Mouse (Mus musculus): ENCODE measurements around the gene Triobp. TPM values are rescaled to one million over a fixed set of nuclear protein-coding genes. Genes with fewer than 3 reads are reported as not detected.

The Triobp gene
- polyA plus RNA-seq (2015; fragmentation: Nextera tagmentation; extraction: Ambion mirVana), result 35.6 and 39.2 TPM in 2 replicates

GRCm38 (mm10) chr15:78947657-78948056 lies at the start of gene Triobp:
Triobp (plus strand) TSS chr15:78947724.
- H3K4me3 ChIP-seq, result peak within 1 kb of the TSS; percentile 59
- no peaks in the 10 kb centered on the region for H3K27me3 ChIP-seq
- H3K27ac ChIP-seq, result peak within 1 kb of the TSS; percentile 55
- H3K4me2 ChIP-seq, result peak within 1 kb of the TSS; percentile 66
- WGBS, result under 1% methylated on average over 24 of the region's 24 CpGs
- no peaks in the 10 kb centered on the region for H3K9me3 ChIP-seq (replicated peaks)
- ATAC-seq, result peak; percentile 98
- peaks cover 25% of the 10 kb centered on the region for H3K36me3 ChIP-seq (ENCODE audit: poor library complexity, severe bottlenecking)
- H3K9ac ChIP-seq, result peak within 1 kb of the TSS; percentile 70
- peaks cover 33% of the 10 kb centered on the region for H3K4me1 ChIP-seq

- Histone ChIP-seq H3K4me3 (no peak overlapping the region), H3K9ac (no peak overlapping the region), H3K27ac (no peak overlapping the region), H3K36me3 (ENCODE audit: poor library complexity, severe bottlenecking) (peaks cover 18% of the 10 kb centered on the region), H3K27me3 (peaks cover 27% of the 10 kb centered on the region), H3K4me1 (peaks cover 17% of the 10 kb centered on the region), H3K9me3 (replicated peaks) (no peaks in the 10 kb centered on the region), H3K4me2 (0 out of 2 replicates have a peak overlapping the region, but pooled peaks have one; percentile 90)
- ATAC-seq, result no peak
- 54% methylated on average over 6 of the region's 6 CpGs for WGBS
These were observed 49.0 kb upstream of the Triobp start for GRCm38 (mm10) chr15:78898507-78899001.

- no peak for ATAC-seq
- Histone ChIP-seq H3K36me3 (ENCODE audit: poor library complexity, severe bottlenecking) (peaks cover 10% of the 10 kb centered on the region; the same call in 1 of the 2 replicates), H3K27me3 (peaks cover 27% of the 10 kb centered on the region), H3K9ac (peak within 1 kb of the TSS; percentile 71), H3K9me3 (replicated peaks) (no peaks in the 10 kb centered on the region), H3K4me1 (peaks cover 17% of the 10 kb centered on the region), H3K4me3 (peak within 1 kb of the TSS; percentile 53), H3K27ac (no peak within 1 kb of the TSS), H3K4me2 (peak within 1 kb of the TSS; percentile 90)
- WGBS, result under 1% methylated on average over 17 of the region's 20 CpGs
These were observed 48.1 kb upstream of the Triobp start, which contains the start of gene Gm49510 for GRCm38 (mm10) chr15:78899409-78899739. Gm49510 (plus strand) TSS chr15:78899667.

- peak within 1 kb of the TSS; percentile 90 for H3K4me2 ChIP-seq
- H3K4me3 ChIP-seq, result peak within 1 kb of the TSS; percentile 53
- peak within 1 kb of the TSS; percentile 71 for H3K9ac ChIP-seq
- no peaks in the 10 kb centered on the region for H3K9me3 ChIP-seq (replicated peaks)
- no peak within 1 kb of the TSS for H3K27ac ChIP-seq
- H3K4me1 ChIP-seq, result peaks cover 17% of the 10 kb centered on the region
- peaks cover 27% of the 10 kb centered on the region for H3K27me3 ChIP-seq
- peaks cover 7% of the 10 kb centered on the region; the same call in 1 of the 2 replicates for H3K36me3 ChIP-seq (ENCODE audit: poor library complexity, severe bottlenecking)
- ATAC-seq, result no peak
- 1% methylated on average over 47 of the region's 47 CpGs for WGBS
These were observed 47.6 kb upstream of the Triobp start, which contains the start of gene Sh3bp1 for GRCm38 (mm10) chr15:78899740-78900584. Sh3bp1 (plus strand) TSS chr15:78899768.

GRCm38 (mm10) chr15:78900585-78901421 lies 46.7 kb upstream of the Triobp start:
- Histone ChIP-seq H3K4me2 (peak overlapping the region; percentile 90), H3K27ac (no peak overlapping the region), H3K4me1 (peaks cover 17% of the 10 kb centered on the region), H3K36me3 (ENCODE audit: poor library complexity, severe bottlenecking) (no peaks in the 10 kb centered on the region), H3K9me3 (replicated peaks) (no peaks in the 10 kb centered on the region), H3K9ac (peak overlapping the region; percentile 71; the same call in 1 of the 2 replicates), H3K27me3 (peaks cover 27% of the 10 kb centered on the region), H3K4me3 (peak overlapping the region; percentile 53)
- WGBS, result 24% methylated on average over 18 of the region's 18 CpGs
- no peak for ATAC-seq

- Histone ChIP-seq H3K9me3 (replicated peaks) (no peaks in the 10 kb centered on the region), H3K4me3 (no peak overlapping the region), H3K4me1 (peaks cover 17% of the 10 kb centered on the region), H3K9ac (0 out of 2 replicates have a peak overlapping the region, but pooled peaks have one; percentile 7), H3K4me2 (no peak overlapping the region; the same call in 1 of the 2 replicates), H3K36me3 (ENCODE audit: poor library complexity, severe bottlenecking) (no peaks in the 10 kb centered on the region), H3K27me3 (peaks cover 27% of the 10 kb centered on the region), H3K27ac (no peak overlapping the region)
- WGBS, result 24% methylated on average over 8 of the region's 8 CpGs
- no peak for ATAC-seq
These were observed 46.1 kb upstream of the Triobp start for GRCm38 (mm10) chr15:78901422-78901789.

- no peak overlapping the region for H3K9ac ChIP-seq
- no peak overlapping the region for H3K27ac ChIP-seq
- peaks cover 17% of the 10 kb centered on the region for H3K4me1 ChIP-seq
- H3K4me3 ChIP-seq, result no peak overlapping the region
- 3% methylated on average over 2 of the region's 2 CpGs for WGBS
- no peaks in the 10 kb centered on the region for H3K9me3 ChIP-seq (replicated peaks)
- peaks cover 26% of the 10 kb centered on the region for H3K27me3 ChIP-seq
- H3K4me2 ChIP-seq, result no peak overlapping the region
- peak; percentile 33; the same call in 1 of the 2 replicates for ATAC-seq
- no peaks in the 10 kb centered on the region for H3K36me3 ChIP-seq (ENCODE audit: poor library complexity, severe bottlenecking)
These were observed 44.3 kb upstream of the Triobp start for GRCm38 (mm10) chr15:78903243-78903642.

GRCm38 (mm10) chr15:78908399-78908798 lies 39.1 kb upstream of the Triobp start:
- no peak overlapping the region for H3K4me3 ChIP-seq
- H3K27ac ChIP-seq, result no peak overlapping the region
- no peak for ATAC-seq
- no peaks in the 10 kb centered on the region for H3K27me3 ChIP-seq
- no peak overlapping the region for H3K9ac ChIP-seq
- no peaks in the 10 kb centered on the region for H3K9me3 ChIP-seq (replicated peaks)
- 86% methylated on average over 7 of the region's 7 CpGs for WGBS
- peaks cover 9% of the 10 kb centered on the region; the same call in 1 of the 2 replicates for H3K4me1 ChIP-seq
- no peaks in the 10 kb centered on the region for H3K36me3 ChIP-seq (ENCODE audit: poor library complexity, severe bottlenecking)
- H3K4me2 ChIP-seq, result no peak overlapping the region

- Histone ChIP-seq H3K4me3 (no peak overlapping the region), H3K4me2 (no peak overlapping the region), H3K4me1 (peaks cover 10% of the 10 kb centered on the region; the same call in 1 of the 2 replicates), H3K36me3 (ENCODE audit: poor library complexity, severe bottlenecking) (no peaks in the 10 kb centered on the region), H3K9ac (no peak overlapping the region), H3K27me3 (no peaks in the 10 kb centered on the region), H3K9me3 (replicated peaks) (no peaks in the 10 kb centered on the region), H3K27ac (no peak overlapping the region)
- no peak for ATAC-seq
- WGBS, result 92% methylated on average over 8 of the region's 8 CpGs
These were observed 38.5 kb upstream of the Triobp start for GRCm38 (mm10) chr15:78908982-78909381.

GRCm38 (mm10) chr15:78912040-78912439 lies 35.5 kb upstream of the Triobp start:
- Histone ChIP-seq H3K4me1 (peaks cover 37% of the 10 kb centered on the region), H3K36me3 (ENCODE audit: poor library complexity, severe bottlenecking) (no peaks in the 10 kb centered on the region), H3K27ac (no peak overlapping the region), H3K9me3 (replicated peaks) (no peaks in the 10 kb centered on the region), H3K9ac (peak overlapping the region; percentile 21; the same call in 1 of the 2 replicates), H3K4me2 (no peak overlapping the region), H3K4me3 (no peak overlapping the region), H3K27me3 (no peaks in the 10 kb centered on the region)
- 27% methylated on average over 9 of the region's 9 CpGs for WGBS
- ATAC-seq, result no peak

- Histone ChIP-seq H3K9me3 (replicated peaks) (no peaks in the 10 kb centered on the region), H3K27ac (peak within 1 kb of the TSS; percentile 97), H3K9ac (peak within 1 kb of the TSS; percentile 88), H3K27me3 (no peaks in the 10 kb centered on the region), H3K4me1 (peaks cover 41% of the 10 kb centered on the region), H3K36me3 (ENCODE audit: poor library complexity, severe bottlenecking) (peaks cover 8% of the 10 kb centered on the region), H3K4me2 (peak within 1 kb of the TSS; percentile 92), H3K4me3 (peak within 1 kb of the TSS; percentile 81)
- ATAC-seq, result peak; percentile 95
- under 1% methylated on average over 51 of the region's 51 CpGs for WGBS
These were observed 33.9 kb upstream of the Triobp start, which contains the start of gene Pdxp for GRCm38 (mm10) chr15:78913632-78914090. Pdxp (plus strand) TSS chr15:78913919.
